Mouse (Mus musculus) brain, embryonic 14.5 days (tissue): ENCODE results near the gene Tent5b.

ENCODE experiments used
- CTCF ChIP-seq: fragments of 200-500 bp; IDR thresholded peaks from 2 replicates; pipeline ENCODE4 v1.5.1; 2012; ENCODE audit warnings: inconsistent platforms, mild to moderate bottlenecking, moderate library complexity, borderline replicate concordance; ENCODE audit not compliant: insufficient read depth, insufficient read length; ENCODE audit errors: extremely low read depth
- POLR2A ChIP-seq: fragments of 200-500 bp; IDR thresholded peaks from 2 replicates; pipeline ENCODE4 v1.6.1; 2012; ENCODE audit warnings: mild to moderate bottlenecking, inconsistent platforms, borderline replicate concordance; ENCODE audit not compliant: poor library complexity, insufficient read depth, insufficient read length, severe bottlenecking; ENCODE audit errors: extremely low read depth

- TF ChIP-seq POLR2A: no peak
- no peak for TF ChIP-seq CTCF
These were observed 17.7 kb downstream of the Tent5b start for GRCm38 (mm10) chr4:133497461-133498159.
